Mouse (Mus musculus): ENCODE data around the gene Scamp5.

DNA sequence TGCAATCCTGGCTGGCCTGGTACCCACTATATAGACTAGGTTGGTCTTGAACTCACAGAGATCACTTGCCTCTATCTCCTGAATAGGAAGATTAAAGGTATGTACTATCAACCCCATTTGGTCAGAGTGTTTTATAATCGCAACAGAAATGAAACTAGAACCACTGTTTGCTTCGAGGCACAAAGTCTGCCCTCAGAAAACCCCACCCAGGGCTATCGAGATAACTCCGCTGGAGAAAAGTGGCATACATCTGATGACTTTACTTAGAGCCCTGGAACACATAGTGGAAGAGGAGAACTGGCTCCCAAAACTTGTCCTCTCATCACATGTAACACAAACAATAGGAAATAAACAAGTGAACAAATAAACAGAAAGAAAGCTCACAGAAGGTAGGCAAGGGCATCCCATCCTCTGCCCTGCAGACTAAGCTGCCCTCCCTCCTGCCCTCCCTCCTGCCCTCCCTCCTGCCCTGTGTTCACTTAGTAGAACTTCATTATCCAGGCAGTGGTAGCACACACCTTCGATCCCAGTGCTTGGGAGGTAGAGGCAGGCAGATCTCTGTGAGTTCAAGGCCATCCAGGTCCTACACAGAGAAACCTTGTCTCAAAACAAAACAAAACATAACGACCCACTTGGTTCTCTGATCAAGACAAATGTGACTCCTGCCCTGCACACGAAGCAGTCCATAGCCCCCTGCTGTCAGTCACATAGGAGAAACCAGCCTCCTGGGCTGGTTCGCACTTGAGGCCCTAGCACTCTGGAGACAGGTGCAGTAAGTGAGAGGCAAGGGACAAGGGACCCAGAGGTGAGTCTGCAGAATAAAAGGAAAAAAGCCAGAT, 15.0 kb downstream of the Scamp5 start:
- TF ChIP-seq CTCF (IDR thresholded peaks at IDR 0.05) (no peak), EP300 (IDR thresholded peaks at IDR 0.05) (no peak)

Measured in lung, postnatal 0 days (tissue).